Mouse (Mus musculus) lung, postnatal 0 days (tissue): ENCODE results near the gene Cmah.

ENCODE experiments used
- CTCF ChIP-seq: IDR thresholded peaks from 2 replicates; pipeline ENCODE4 v1.5.1; 2016; ENCODE audit warnings: antibody characterized with exemption, mild to moderate bottlenecking
- EP300 ChIP-seq: IDR thresholded peaks from 2 replicates; pipeline ENCODE4 v1.6.1; 2016; ENCODE audit warnings: antibody characterized with exemption, mild to moderate bottlenecking, control low read depth

GRCm38 (mm10) chr13:24444709-24445108 lies 117.5 kb downstream of the Cmah start:
- TF ChIP-seq CTCF (no peak), EP300 (no peak)
